Mouse (Mus musculus) lung, adult 2 months (tissue): ENCODE data around the gene Atp6v1g2. TPM values are rescaled to one million over a fixed set of nuclear protein-coding genes. Genes with fewer than 3 reads are reported as not detected.
A peak's percentile ranks its signal among the peaks of the same experiment; 100 is the strongest.
"Not testable (repeated sequence)": the region's sequence is repeated elsewhere in the genome, so short reads cannot be mapped to it uniquely, and the experiment has no call there.

Experiments
- DNase-seq: peaks from one replicate; pipeline ENCODE4 v3.0.0; 2022
- H3K4me1 ChIP-seq: fragments of 200-500 bp; 2 replicates; pipeline ENCODE4 v1.6.1; 2011; ENCODE audit warnings: low read length; ENCODE audit not compliant: control insufficient read depth, insufficient read depth
- H3K4me3 ChIP-seq: fragments of 200-500 bp; replicated peaks from 2 replicates; pipeline ENCODE3; 2011; ENCODE audit warnings: low read depth, mild to moderate bottlenecking, control low read depth, low read length; ENCODE audit errors: extremely low read depth
- CTCF ChIP-seq: fragments of 200-500 bp; IDR thresholded peaks from 2 replicates; pipeline ENCODE4 v1.5.1; 2011; ENCODE audit warnings: mild to moderate bottlenecking, low read length, control low read depth; ENCODE audit not compliant: insufficient read depth
- POLR2A ChIP-seq: fragments of 200-500 bp; IDR thresholded peaks from 2 replicates; pipeline ENCODE4 v1.6.1; 2011; ENCODE audit warnings: low read depth, mild to moderate bottlenecking, control low read depth, low read length, borderline replicate concordance; ENCODE audit errors: extremely low read depth
- WGBS: fragments of 180-500 bp; shearing (Covaris S2); methylation state at CpG from one replicate; pipeline ENCODE4 v1.1.7; 2018; 5-methylcytosine and 5-hydroxymethylcytosine counted together
- polyA plus RNA-seq: library from polyadenylated mRNA; depleted of rRNA; stranded (reverse); fragments of >200 nt; gene quantifications from 2 replicates; pipeline ENCODE4 v1.2.3, GENCODE M21; 2012

Gene Atp6v1g2
- polyA plus RNA-seq, 1 experiment = 8.1 TPM

- TF ChIP-seq POLR2A (no peak), CTCF (no peak)
- no peak for DNase-seq
- Histone ChIP-seq H3K4me1 (peaks cover 20% of the 10 kb centered on the region), H3K4me3 (no peak within 1 kb of the TSS)
- 41% methylated on average over 28 of the region's 28 CpGs for WGBS
Measured at GRCm38 (mm10) chr17:35220156-35220952, 13.1 kb upstream of the Atp6v1g2 start, which contains the start of gene Gm16181. Gene Gm16181 (plus strand): TSS chr17:35220834.

- 41% methylated on average over 6 of the region's 6 CpGs for WGBS
- no peak for DNase-seq
- no peak overlapping the region for H3K4me3 ChIP-seq
- no peak for TF ChIP-seq POLR2A
- TF ChIP-seq CTCF = no peak
- H3K4me1 ChIP-seq = peaks cover 23% of the 10 kb centered on the region
Measured at GRCm38 (mm10) chr17:35222299-35222698, 11.2 kb upstream of the Atp6v1g2 start.

- DNase-seq = no peak
- TF ChIP-seq CTCF (no peak), POLR2A (no peak)
- Histone ChIP-seq H3K4me1 (peaks cover 21% of the 10 kb centered on the region), H3K4me3 (no peak overlapping the region)
- 96% methylated on average over 4 of the region's 4 CpGs for WGBS
Measured at GRCm38 (mm10) chr17:35224641-35225040, 8.8 kb upstream of the Atp6v1g2 start.

GRCm38 (mm10) chr17:35225456-35225855 lies 8.0 kb upstream of the Atp6v1g2 start:
- H3K4me1 ChIP-seq = peaks cover 14% of the 10 kb centered on the region
- no peak for TF ChIP-seq CTCF
- no peak for TF ChIP-seq POLR2A
- no peak overlapping the region for H3K4me3 ChIP-seq
- DNase-seq = no peak
- WGBS = 88% methylated on average over 5 of the region's 5 CpGs

- DNase-seq = no peak
- Histone ChIP-seq H3K4me3 (no peak overlapping the region), H3K4me1 (peaks cover 10% of the 10 kb centered on the region)
- 63% methylated on average over 14 of the region's 14 CpGs for WGBS
- TF ChIP-seq POLR2A (no peak), CTCF (no peak)
Measured at GRCm38 (mm10) chr17:35226561-35227046, 6.9 kb upstream of the Atp6v1g2 start.

GRCm38 (mm10) chr17:35231022-35231421 lies 2.4 kb upstream of the Atp6v1g2 start:
- no peak for DNase-seq
- Histone ChIP-seq H3K4me3 (no peak overlapping the region), H3K4me1 (peaks cover 10% of the 10 kb centered on the region; the same call in 1 of the 2 replicates)
- WGBS = 83% methylated on average over 10 of the region's 10 CpGs
- TF ChIP-seq POLR2A = no peak
- no peak for TF ChIP-seq CTCF

- peak; percentile 86 for DNase-seq
- peaks cover 8% of the 10 kb centered on the region; the same call in 1 of the 2 replicates for H3K4me1 ChIP-seq
- H3K4me3 ChIP-seq = no peak overlapping the region
- TF ChIP-seq POLR2A = no peak
- peak; percentile 89 for TF ChIP-seq CTCF
- 14% methylated on average over 12 of the region's 12 CpGs for WGBS
Measured at GRCm38 (mm10) chr17:35232043-35232442, 1.4 kb upstream of the Atp6v1g2 start.

- Histone ChIP-seq H3K4me3 (no peak overlapping the region), H3K4me1 (peaks cover 8% of the 10 kb centered on the region; the same call in 1 of the 2 replicates)
- DNase-seq = no peak
- TF ChIP-seq POLR2A (no peak), CTCF (no peak)
- 65% methylated on average over 5 of the region's 5 CpGs for WGBS
Measured at GRCm38 (mm10) chr17:35232659-35233058, 801 bp upstream of the Atp6v1g2 start.

GRCm38 (mm10) chr17:35234090-35234489 lies 630 bp downstream of the Atp6v1g2 start:
- not testable (repeated sequence) for DNase-seq, H3K4me3 ChIP-seq, H3K4me1 ChIP-seq
- WGBS = 59% methylated on average over 7 of the region's 7 CpGs

GRCm38 (mm10) chr17:35234903-35235302 lies 1.4 kb downstream of the Atp6v1g2 start:
- peak; percentile 64 for DNase-seq
- TF ChIP-seq POLR2A (no peak), CTCF (no peak)
- peak overlapping the region; percentile 80 for H3K4me3 ChIP-seq
- WGBS = 5% methylated on average over 29 of the region's 31 CpGs
- peaks cover 8% of the 10 kb centered on the region; the same call in 1 of the 2 replicates for H3K4me1 ChIP-seq
